Mouse (Mus musculus) c-Kit-positive CD71-negative TER-119-negative erythroid progenitor cells, embryonic 14.5 days (primary cell): ENCODE measurements at regions not wholly inside any gene's neighbourhood (a gene's known extent, or its start where the extent isn't known, plus 50 kb on each side); places are given as distances from the start of the nearest gene placed in this dataset.

Experiments
- DNase-seq: peaks from one replicate; pipeline ENCODE4 v3.0.0-alpha.2; 2013; ENCODE audit warnings: low read depth

DNA sequence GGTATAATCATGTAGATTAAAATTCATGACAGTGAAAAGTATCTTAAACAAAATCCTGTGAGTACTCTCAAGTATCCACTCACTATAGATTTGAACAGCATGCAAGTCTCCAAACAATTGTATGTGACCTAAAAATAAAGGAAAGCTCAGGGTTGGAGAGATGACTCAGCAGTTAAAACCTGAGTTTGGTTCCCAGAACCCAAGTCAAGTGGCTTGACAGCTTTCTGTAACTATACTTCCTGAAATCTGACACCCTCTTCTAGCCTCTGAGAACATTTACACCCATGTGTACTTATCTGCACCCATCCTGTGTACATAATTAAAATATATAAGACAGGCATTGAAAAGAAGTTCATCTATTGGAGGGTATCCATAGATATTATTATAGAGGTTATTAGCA is 770.2 kb upstream of the Sel1l start:
- no peak for DNase-seq

DNA sequence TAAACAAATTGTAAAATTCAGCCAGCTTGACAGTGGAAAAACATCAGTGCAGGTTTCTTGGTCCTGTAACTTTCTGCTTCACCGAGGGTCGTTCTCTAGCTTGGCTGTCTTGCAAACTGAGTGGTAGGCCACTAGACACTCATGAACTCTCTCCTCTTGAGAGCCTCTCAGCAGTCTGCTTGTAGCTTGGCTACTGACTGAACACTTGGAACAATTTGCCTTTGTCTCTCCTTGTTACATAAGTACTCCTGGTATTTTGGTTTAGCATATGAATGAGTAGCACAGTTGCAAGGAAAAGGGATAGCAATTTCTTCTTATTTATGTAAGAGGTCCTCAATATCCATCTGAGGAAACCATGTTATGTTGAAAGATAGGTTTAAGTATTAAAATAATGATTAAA is 769.6 kb upstream of the Sel1l start:
- no peak for DNase-seq

DNA sequence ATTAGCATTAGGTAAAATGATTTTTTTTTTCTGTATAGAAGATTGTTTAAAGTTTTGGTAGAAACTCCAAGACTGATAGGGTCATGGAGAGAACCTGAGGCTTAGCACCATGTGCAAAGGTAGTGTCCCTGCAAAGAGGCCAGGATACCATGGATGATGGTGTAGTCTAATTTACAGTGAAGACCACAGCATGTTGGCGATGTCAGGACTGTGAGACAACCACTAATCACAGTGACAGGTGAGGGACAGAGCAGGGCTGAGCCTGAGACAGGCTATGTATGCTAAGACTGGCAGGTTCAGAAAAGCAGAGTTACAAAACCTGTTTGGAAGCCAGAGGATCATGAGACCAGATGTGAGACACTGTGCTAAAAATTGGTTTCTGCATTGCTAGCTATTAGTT is 752.7 kb upstream of the Sel1l start:
- DNase-seq: no peak

DNA sequence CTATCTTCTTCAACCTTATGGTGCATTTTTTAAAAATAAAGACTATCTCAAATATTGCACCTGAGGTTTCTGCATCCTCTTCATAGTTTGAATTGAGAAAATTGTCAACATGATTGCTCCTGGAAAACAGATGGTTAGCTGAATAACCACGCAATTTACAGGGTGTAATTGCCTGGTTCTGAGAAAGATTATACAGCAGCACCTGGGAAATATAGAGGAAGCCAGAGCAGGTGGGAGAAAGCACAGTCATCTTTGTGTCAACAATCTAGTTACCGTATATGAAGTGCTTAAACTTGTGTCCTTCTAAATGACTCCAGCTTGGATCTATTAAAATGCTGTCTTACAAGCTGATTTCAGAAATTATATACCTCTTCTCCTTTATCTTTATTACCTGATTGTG is 740.8 kb upstream of the Sel1l start:
- no peak for DNase-seq

DNA sequence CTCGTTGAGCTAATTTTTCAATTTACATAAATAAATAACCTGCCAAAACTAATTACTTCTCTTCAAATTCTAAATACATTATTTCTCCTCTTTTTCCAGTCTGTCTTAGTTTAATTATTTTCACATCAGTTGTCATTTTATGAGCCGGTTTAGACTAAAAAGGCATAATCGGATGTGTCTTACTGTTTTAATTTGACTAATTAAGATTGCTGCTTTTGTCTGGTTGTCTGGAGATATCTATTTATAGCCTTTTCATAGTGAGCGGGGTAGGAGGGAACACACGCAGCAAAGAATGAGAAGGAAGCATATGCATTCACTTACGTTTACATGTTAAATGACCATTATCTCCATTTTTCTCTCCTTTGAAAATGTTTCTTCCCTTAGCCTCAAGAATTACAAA is 740.3 kb upstream of the Sel1l start:
- no peak for DNase-seq

DNA sequence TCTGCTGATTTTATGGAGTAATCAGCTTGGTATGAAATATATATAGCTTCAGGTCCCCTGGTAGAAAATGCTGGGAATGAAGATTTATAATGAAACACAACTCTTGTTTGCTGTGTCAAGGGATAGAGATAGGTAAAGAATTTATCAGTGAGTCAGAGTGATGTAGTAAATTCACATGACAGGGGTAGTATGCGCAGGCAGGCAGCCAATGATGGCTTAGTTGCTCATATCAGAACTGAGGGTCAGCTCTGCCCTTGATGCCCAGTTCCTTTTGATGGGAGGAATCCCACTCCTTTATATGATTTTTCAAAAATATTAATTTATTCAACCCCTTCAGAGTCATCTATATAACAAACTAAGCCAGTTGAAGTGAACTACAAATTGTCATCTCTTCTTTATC is 729.6 kb upstream of the Sel1l start:
- DNase-seq: no peak
